Mouse (Mus musculus) spleen, postnatal 36 days (tissue): ENCODE measurements around the gene Rin3.

Experiments
- DNase-seq, 2 experiments: peaks; one replicate each; pipeline ENCODE4 v3.0.0; 2022; ENCODE audit warnings: low spot score in 2 of 2, mixed read lengths in 1 of 2

Gene Rin3

DNA sequence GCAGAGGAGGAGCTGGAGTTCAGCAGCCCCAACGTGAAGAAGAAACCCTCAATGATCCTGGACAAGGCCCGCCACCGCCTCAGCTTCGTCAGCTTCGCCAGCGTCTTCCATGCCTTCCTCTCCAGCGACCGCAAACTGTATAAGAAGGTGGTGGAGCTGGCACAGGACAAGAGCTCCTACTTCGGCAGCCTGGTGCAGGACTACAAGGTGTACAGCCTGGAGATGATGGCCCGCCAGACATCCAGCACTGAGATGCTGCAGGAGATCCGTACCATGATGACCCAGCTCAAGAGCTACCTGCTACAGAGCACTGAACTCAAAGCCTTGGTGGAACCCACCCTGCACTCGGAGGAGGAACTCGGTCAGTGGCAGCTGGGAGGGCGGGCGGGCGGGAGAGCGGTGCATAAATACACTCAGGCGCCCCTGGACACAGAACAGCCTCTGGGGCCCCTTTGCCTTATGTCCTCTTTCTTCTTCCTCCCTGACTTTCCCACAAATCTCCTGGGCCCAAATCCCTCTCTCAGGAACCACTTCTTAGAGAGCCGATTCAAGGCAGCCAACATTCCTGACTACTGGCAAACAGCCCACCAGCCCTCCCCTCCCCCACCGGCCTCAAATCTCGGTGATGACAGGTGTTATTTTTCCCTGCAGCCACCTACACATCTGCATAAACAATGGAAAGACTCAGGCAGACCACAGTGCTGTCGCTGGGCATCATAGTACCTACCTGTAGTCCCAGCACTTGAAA lies 86.8 kb downstream of the Rin3 start:
- peak in 1 of 2 experiments; percentile 14 for DNase-seq

DNA sequence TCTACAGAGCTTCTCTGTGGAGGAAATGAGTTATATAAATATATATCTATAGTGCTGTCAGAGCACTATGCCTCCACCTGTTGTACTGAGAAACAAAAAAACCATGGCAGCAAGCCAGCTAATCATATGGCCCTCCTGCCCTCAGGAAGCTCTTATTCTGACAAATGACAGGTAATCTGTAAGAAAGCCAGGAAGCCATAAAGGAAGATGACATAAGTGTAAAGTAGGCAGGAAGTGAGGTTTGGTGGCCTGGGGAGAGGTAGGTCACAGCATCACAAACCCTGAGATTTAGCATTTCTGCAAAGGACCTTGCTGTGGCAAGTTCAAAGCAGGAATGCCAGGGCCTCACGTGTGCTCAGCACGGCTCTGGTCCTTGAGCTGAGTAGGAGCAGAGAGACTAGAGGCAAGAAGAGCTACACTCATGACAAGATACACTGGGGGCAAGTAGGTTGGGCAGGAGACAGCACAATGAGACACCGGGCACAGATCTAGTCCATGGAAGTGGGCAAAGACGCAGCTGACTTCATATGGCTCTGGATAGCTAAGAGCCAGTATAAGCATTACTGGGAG lies 88.2 kb downstream of the Rin3 start:
- DNase-seq = peak in 1 of 2 experiments; percentile 43

- DNase-seq = no peak
These were observed 89.5 kb downstream of the Rin3 start for GRCm38 (mm10) chr12:102372322-102372721.

GRCm38 (mm10) chr12:102382180-102382579 lies 99.3 kb downstream of the Rin3 start:
- DNase-seq = peak; percentile 57 to 70

GRCm38 (mm10) chr12:102383288-102383687 lies 100.4 kb downstream of the Rin3 start:
- peak; percentile 78 to 79 for DNase-seq

DNA sequence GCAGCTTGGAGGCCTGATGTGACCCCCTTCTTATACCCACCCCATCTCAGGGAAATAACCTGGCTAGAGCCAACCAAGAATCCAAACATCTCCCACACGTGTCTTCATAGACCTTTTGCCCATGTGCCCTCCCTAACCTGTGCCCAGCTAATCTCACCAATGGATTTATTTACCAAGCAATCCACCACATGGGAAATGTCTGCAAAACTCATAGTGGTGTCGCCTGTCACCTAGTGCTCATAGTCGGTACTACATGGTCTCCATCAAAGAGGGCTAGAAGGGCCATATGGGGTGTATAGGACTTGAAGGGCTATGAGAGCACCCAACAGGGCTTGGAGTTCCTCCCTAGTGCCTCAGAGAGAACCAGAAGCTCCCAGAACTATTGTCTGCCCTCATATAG lies 102.0 kb downstream of the Rin3 start:
- DNase-seq = peak; percentile 42 to 52

DNA sequence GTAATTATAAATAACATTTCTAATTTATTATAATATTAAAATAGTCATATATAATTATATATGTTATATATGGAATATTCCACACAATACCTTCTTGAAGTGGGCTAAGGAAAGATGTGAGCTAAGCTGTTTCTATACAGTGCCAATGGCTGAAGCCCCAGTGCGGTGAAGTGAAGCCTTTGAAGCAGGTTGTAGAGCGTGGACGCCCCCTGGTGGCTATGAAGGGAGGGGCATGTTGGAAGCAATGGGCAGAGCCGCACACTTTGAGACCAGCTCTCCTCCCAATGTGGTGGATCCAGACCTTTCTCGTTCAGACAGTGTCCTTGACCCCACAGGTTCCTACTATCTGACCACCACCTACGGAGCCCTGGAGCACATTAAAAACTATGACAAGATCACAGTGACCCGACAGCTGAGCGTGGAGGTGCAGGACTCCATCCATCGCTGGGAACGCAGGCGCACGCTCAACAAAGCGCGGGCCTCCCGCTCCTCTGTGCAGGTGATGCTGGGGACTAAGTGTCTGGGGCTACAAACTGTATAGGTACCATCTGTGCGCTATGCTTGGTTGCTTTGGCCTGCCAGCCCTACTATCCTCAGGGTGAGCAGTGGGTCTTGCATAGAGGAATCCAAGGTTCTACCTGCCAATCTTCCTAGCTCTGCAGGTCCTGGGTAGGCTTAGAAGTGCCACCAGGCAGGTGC lies 104.5 kb downstream of the Rin3 start:
- peak; percentile 73 to 80 for DNase-seq

DNA sequence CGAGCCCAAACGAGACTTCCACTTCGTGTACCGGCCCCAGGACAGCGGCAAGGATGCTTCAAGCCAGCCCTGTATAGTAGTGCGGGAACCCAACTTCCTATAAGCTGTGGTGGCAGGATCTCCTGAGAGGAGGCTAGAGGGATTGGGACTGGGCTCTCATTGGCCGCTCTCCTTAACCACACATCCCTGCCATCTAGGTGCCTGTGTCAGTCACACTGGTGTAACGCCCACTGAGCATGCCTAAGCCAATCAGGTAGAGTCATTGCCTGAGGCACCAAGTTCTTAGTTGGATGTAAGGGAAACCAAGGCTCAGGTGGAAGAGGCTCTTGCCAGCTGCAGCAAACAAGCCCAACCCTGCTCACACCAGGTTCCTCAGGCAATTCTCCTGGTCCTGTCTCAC lies 107.2 kb downstream of the Rin3 start:
- DNase-seq = no peak

DNA sequence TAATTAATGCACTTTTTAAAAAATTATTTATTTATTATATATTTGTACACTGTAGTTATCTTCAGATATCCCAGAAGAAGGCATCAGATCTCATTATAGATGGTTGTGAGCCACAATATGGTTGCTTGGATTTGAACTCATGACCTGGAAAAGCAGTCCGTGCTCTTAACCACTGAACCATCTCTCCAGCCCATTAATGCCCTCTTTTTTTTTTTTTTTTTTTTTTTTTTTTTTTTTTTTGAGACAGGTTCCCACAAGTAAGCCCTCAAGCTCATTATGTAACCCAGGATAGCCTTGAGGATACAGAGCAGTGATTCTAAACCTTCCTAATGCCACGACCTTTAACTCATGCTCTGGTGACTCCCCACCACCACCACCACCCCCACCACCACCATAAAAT lies 108.3 kb downstream of the Rin3 start:
- no peak for DNase-seq

- no peak for DNase-seq
These were observed 109.1 kb downstream of the Rin3 start for GRCm38 (mm10) chr12:102391982-102392381.

- DNase-seq = no peak
These were observed 111.6 kb downstream of the Rin3 start for GRCm38 (mm10) chr12:102394496-102394895.

DNA sequence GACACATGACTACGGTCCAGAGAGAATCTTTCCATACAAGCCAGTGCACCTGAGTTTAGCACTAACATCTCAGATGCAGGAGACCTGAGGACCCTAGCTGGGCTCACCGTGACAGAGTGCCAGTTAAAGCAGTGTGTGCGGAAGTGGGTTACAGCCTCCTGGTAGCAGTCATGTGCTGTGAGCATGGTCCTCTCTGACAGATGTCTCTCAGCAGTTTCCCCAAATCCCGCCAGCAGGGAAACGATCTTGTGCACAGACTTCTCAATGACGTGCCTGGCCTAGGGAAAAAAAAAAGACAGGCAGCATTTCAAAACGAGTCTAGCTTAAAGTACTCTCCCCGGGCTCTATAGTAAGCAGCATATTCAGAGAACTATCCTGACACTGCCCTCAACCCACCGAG lies 112.7 kb downstream of the Rin3 start:
- DNase-seq = no peak

GRCm38 (mm10) chr12:102395998-102396991 lies 113.4 kb downstream of the Rin3 start:
- no peak for DNase-seq

DNA sequence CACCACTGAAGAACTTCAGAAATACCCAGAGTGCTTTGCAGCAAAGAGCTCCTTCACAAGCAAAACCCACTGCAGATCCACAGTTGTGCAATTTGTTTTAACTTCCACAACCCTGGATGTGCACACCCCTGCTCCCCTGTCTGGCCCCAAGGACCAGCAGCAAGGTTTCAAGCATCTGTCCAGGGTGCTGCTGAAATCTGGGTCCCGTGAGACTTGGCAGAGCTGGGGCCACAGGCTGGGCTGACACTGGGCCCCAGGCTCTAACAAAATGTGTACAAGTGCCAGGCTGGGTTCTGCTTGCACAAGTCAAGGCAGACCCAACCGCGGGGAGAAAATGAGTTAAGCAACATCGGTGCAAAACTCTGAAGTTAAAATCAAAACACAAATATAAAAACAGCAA lies 115.7 kb downstream of the Rin3 start:
- no peak for DNase-seq

DNA sequence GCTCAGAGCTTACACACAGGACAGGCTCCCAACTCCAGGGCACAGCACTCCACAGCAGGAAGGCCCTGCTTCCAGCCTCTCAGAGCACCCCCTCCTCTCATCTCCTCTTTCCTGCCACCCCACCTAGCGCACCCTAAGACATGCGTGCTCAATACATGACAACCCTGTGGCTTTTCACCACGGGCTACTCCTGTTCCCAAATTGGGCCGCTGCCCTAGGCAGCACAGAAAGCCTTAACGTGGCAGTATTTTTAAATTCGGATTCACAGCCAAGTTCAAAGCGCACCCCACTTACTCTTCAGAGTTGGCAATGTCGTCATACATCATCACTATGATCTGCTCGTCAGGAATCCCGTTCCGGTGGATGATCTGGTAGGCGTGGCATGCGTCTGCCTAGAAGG lies 130.3 kb downstream of the Rin3 start:
- no peak for DNase-seq

DNA sequence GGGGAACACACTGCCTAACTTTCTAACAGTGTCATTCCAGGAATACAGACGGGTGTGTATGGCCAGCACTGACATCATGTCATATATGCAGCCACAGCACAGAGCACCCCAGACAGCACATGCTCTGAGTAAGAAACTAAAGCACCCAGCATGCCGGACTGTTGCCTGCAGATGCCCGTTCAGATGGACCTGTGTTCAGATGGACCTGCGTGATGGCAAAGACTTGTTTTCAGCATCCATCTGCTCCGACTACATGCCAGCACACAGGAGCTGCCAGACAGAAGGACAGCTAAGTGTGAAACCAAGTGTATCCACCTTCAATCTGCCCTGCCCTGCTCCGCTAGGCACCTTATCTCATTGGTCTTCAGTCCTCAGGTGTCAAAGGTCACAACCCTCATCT lies 131.8 kb downstream of the Rin3 start:
- no peak for DNase-seq

DNA sequence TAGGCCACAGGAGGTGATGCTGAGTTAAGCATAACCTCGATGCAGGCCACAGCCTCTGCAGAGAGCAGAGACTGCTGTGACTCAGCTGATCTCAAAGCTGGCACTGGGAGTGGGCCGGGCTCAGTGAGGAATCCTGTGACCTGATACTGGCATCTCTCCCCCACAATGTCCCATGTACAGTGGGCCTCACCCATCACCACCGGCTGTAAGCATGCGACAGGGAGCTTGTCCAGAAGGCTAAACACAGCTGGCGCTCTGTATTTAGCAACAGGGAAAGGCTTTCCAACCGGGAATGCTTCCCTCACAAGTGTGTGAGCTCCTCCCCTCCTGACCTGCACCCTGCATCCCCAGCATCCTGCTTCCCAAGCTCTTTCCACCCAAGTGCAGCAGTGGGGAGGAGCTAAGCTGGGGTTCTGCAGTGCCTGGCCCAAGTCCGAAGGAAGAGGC lies 133.6 kb downstream of the Rin3 start:
- DNase-seq = no peak

GRCm38 (mm10) chr12:102416955-102417510 lies 134.2 kb downstream of the Rin3 start:
- DNase-seq = no peak

DNA sequence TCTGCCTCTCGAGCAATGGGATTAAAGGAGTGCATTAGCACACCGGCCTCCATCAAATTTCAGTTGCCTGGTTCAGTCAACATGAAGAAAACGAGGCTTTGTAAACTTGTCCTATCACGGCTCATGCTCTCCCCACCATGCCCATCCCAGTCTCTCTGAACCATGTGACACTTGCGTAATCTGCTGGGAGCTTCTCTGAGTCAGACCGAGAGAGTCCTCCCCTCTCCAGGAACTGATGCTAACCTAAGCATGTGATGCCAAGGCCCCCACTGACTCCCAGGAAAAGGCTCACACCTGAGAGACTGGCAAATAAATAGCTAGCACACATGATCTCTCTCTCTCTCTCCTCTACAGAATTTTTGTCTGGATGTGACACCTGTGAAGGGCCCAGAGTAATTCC lies 134.9 kb downstream of the Rin3 start:
- DNase-seq = no peak

DNA sequence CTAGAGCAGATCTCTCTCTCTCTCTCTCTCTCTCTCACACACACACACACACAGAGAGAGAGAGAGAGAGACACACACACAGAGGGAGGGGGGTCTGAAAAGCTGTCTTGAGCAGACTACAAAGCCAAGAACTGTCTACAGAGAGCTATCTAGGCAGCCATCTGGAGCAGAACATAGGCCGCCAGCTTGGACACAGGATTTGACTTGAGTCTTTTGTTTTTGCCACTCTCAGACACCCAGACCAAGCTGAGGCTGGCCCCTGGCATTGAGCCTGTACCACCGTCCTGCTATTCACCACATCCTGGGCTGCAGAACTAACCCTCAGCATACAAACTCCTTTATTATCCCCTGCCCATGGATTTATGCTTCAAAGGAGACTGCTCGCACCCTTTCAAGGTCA lies 136.7 kb downstream of the Rin3 start:
- DNase-seq = no peak

GRCm38 (mm10) chr12:102420168-102420890 lies 137.5 kb downstream of the Rin3 start:
- DNase-seq = peak in 1 of 2 experiments; percentile 35
